In the genomic region with DNA sequence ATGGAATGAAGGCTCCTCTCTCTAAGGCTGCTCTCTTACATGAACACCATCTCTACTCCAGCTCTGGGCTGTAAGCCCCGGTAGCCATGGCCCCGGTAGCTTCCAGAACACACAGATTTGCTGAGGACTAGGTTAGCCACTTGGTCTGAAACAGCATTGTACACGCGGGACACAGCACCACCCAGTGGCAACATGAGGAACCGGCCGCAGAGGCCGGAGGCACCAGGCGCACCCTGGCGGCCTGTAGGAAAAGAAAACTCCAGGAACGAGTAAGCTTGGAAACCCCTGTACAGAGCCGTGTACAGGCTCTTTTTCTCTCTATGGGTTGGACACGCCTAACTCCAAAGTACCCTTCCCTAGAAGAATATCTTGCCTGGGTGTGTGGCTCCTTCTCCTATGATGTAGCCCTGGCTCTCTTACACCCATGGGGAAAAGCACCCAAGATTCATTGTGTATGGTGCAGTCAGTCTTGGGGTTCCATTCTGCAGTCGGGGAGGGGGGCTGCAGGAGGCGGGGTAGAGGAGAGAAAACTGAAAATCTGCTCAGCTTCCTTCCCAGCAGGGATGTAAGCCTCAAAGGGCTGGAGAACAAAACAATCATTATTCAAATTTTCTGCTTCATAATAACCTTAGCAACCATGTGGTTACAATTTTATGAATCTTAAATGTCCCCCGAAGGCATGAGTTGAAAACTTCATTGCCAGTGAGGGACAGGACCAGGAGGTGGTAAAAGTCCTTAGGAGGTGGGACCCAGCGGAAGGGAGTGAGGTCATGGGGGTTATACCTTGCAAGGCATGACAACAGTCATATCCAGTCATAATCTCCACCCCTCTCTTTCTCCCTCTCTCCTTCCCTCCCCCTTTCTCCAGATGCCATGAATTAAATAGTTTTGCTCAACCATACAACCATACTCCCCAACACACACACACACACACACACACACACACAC, we compare ENCODE assay signal across 8 mouse cellular contexts.
DNase-seq lines count a peak whose midpoint lies in the region; ATAC-seq and TF ChIP-seq lines count a peak whose summit lies in the region.

No protein-coding gene starts in this region.

- 15% methylated on average over 16 of the region's 16 CpGs for WGBS in forebrain, postnatal 0 days
- WGBS in hindbrain, embryonic 11.5 days, result 17% methylated on average over 16 of the region's 16 CpGs
- WGBS in lung, postnatal 0 days, result 19% methylated on average over 16 of the region's 16 CpGs

- peaks cover 27% of the 10 kb centered on the region for H3K27me3 ChIP-seq in G1E (ENCODE audit: insufficient read depth, low read length)
- H3K27me3 ChIP-seq in forebrain, postnatal 0 days (ENCODE audit: insufficient read depth, low read length), result no peaks in the 10 kb centered on the region
- no peaks in the 10 kb centered on the region; the same call in 1 of the 2 replicates for H3K27me3 ChIP-seq in hindbrain, embryonic 11.5 days (ENCODE audit: control insufficient read depth, insufficient read depth, low read length)
- no peaks in the 10 kb centered on the region for H3K27me3 ChIP-seq in lung, postnatal 0 days (replicated peaks; ENCODE audit: insufficient read depth, low read length)

- no peak for TF ChIP-seq EP300 in lung, postnatal 0 days (IDR thresholded peaks at IDR 0.05)

- H3K4me2 ChIP-seq in forebrain, postnatal 0 days (ENCODE audit: low read depth), result no peak overlapping the region
- no peak overlapping the region for H3K4me2 ChIP-seq in hindbrain, embryonic 11.5 days (replicated peaks; ENCODE audit: low read depth, low read length)
- H3K4me2 ChIP-seq in lung, postnatal 0 days (replicated peaks; ENCODE audit: low read depth, low read length), result no peak overlapping the region

- ATAC-seq in G1E (ENCODE audit: extremely low read depth, insufficient number of reproducible peaks, low FRiP score, poor library complexity, severe bottlenecking), result peak; percentile 76
- peak; percentile 89 for ATAC-seq in forebrain, postnatal 0 days
- ATAC-seq in hindbrain, embryonic 11.5 days (ENCODE audit: low FRiP score), result peak; percentile 80
- ATAC-seq in lung, postnatal 0 days, result peak; percentile 77

- no peak overlapping the region for H3K4me3 ChIP-seq in G1E (ENCODE audit: low read depth, low read length)
- H3K4me3 ChIP-seq in forebrain, postnatal 0 days (ENCODE audit: low read depth, low read length), result no peak overlapping the region
- no peak overlapping the region for H3K4me3 ChIP-seq in hindbrain, embryonic 11.5 days (ENCODE audit: low read depth, low read length)
- no peak overlapping the region for H3K4me3 ChIP-seq in lung, postnatal 0 days (ENCODE audit: low read depth, low read length)

- H3K36me3 ChIP-seq in G1E (replicated peaks), result no peaks in the 10 kb centered on the region
- no peaks in the 10 kb centered on the region for H3K36me3 ChIP-seq in forebrain, postnatal 0 days (ENCODE audit: insufficient read depth)
- H3K36me3 ChIP-seq in hindbrain, embryonic 11.5 days (ENCODE audit: control insufficient read depth, insufficient read depth, low read length), result no peaks in the 10 kb centered on the region
- no peaks in the 10 kb centered on the region for H3K36me3 ChIP-seq in lung, postnatal 0 days (ENCODE audit: insufficient read depth, low read length)

- no peak overlapping the region for H3K27ac ChIP-seq in forebrain, postnatal 0 days (ENCODE audit: low read depth, low read length)
- no peak overlapping the region for H3K27ac ChIP-seq in hindbrain, embryonic 11.5 days (ENCODE audit: low read depth, low read length)
- H3K27ac ChIP-seq in lung, postnatal 0 days (ENCODE audit: low read length), result no peak overlapping the region

- peak; percentile 50 for DNase-seq in G1E (ENCODE audit: low spot score)
- DNase-seq in cerebellum, adult 18-20 months, result peak; percentile 82 to 95
- DNase-seq in forebrain, postnatal 0 days, result peak; percentile 97
- DNase-seq in hindbrain, embryonic 11.5 days (ENCODE audit: low spot score), result peak; percentile 92
- peak; percentile 83 for DNase-seq in layer of hippocampus, adult 9-11 months
- peak; percentile 88 for DNase-seq in lung, postnatal 0 days (ENCODE audit: low spot score)
- DNase-seq in ovary, postnatal 36 days (ENCODE audit: low spot score), result peak; percentile 83
- DNase-seq in thymus, postnatal 14 days, result peak; percentile 84

- TF ChIP-seq CTCF in G1E (IDR thresholded peaks at IDR 0.05; ENCODE audit: low read depth, low read length), result peak; percentile 96
- peak; percentile 100 for TF ChIP-seq CTCF in forebrain, postnatal 0 days (IDR thresholded peaks at IDR 0.05; ENCODE audit: low read depth)
- peak; percentile 100 for TF ChIP-seq CTCF in lung, postnatal 0 days (IDR thresholded peaks at IDR 0.05)

- H3K9ac ChIP-seq in forebrain, postnatal 0 days, result no peak overlapping the region
- H3K9ac ChIP-seq in hindbrain, embryonic 11.5 days (ENCODE audit: low read depth, low read length), result no peak overlapping the region
- H3K9ac ChIP-seq in lung, postnatal 0 days (replicated peaks; ENCODE audit: low read depth), result no peak overlapping the region

- peaks cover 2% of the 10 kb centered on the region; the same call in 1 of the 2 replicates for H3K4me1 ChIP-seq in G1E (ENCODE audit: insufficient read depth, low read depth, low read length)
- H3K4me1 ChIP-seq in forebrain, postnatal 0 days (ENCODE audit: insufficient read depth), result no peaks in the 10 kb centered on the region
- H3K4me1 ChIP-seq in hindbrain, embryonic 11.5 days (replicated peaks; ENCODE audit: control insufficient read depth, insufficient read depth, low read length), result 0 out of 2 replicates have a peak, but pooled peaks cover 2% of the 10 kb centered on the region
- no peaks in the 10 kb centered on the region for H3K4me1 ChIP-seq in lung, postnatal 0 days (ENCODE audit: insufficient read depth, low read depth, low read length)

- no peaks in the 10 kb centered on the region for H3K9me3 ChIP-seq in G1E (replicated peaks)
- no peaks in the 10 kb centered on the region for H3K9me3 ChIP-seq in forebrain, postnatal 0 days (ENCODE audit: low read length)
- no peaks in the 10 kb centered on the region for H3K9me3 ChIP-seq in hindbrain, embryonic 11.5 days (ENCODE audit: control insufficient read depth, low read length)
- H3K9me3 ChIP-seq in lung, postnatal 0 days (ENCODE audit: low read length), result no peaks in the 10 kb centered on the region
